Mouse (Mus musculus) B cell, adult 2 months (primary cell): ENCODE measurements around the gene Pax8.

Experiments used
- DNase-seq, 2 experiments: peaks; one replicate each; pipeline ENCODE4 v3.0.0; 2022

The Pax8 gene

DNA sequence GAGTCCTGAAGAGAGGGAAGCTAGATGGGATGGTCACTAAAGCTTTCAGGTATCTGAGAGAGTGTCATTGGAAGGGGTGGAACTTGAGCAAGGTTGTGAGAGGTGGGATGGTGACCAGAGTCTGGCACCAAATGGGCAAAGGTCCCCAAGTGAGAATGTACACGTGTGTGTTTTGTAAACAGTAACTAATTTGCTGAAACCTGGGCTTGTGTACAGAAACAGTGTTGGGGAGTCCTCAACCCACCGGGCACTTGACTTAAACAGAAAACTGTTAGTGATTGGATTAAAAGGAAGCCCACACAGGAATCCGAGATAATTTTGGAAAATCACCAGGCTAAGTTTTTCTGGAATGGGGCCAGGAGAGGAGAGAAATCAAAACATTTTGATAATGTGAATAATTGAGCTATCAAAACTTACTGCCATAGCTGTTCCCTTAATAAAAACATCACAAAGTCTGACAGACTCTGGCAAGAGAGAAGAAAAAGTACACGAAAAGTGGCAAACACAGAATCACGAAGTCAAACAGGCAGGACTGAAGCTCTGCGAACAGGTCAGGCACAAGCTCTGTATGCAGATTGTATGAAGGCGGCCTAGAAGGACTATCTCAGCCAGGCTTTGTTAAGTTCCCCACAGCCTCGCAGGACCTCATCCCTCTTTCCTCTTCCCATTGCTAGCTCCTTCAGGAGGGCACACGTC lies 15.1 kb downstream of the Pax8 start:
- no peak for DNase-seq

DNA sequence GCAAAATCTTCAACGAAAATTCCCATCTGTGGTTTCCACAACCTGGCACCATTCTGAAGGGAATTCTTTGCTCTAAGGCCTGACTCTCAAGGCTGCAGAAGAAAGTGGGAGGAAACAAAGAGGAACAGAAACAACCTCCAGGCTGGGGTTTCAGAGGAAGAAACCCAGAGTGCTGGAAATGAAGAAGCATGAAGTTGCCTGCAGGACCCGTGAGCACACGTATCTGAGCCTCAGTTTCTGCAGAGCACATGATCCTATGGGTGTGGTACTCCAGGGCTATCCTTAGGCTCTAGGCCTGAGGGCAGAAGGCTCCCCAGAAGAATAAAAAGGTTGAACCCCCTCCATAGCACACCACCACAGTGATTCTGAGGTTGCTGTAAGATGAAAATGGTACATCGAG lies 18.6 kb downstream of the Pax8 start:
- DNase-seq = no peak

DNA sequence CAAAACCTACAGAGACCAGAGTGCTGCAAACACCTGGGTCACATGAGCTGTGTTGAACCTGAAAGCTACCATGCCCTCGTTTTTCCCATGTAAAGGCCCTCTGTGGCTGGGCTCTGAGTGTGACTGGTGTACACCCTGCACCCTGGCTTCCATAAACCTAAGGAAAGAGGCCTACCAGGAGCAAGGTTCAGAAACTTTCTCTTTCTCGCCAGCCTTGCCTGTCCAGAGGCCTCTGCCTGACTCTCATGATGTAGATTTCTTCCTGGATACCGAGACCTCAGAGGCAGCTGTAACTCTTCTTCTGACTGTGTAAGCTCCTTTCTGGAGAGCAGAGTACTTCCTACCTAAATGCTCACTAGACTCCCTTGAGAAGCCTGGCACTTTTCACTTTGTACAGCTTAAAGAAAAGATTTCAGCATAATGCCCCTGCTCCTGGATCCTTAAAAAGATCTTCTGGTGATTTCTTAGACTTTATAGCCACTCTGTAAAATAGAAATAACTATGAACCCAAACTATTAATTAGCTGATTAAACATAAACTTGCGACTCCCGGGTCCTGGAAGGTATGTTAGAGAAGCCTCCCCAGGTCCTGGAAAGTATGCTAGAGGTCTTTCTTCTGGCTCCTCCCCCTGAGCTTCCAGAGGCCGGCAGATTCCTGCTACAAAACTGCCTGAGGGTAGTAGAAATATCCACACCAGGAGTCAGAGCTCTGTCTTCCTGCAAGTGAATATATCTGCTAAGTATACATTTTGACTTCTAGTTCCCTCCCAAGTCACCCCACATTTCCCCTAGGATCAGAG lies 20.1 kb downstream of the Pax8 start:
- no peak for DNase-seq

DNA sequence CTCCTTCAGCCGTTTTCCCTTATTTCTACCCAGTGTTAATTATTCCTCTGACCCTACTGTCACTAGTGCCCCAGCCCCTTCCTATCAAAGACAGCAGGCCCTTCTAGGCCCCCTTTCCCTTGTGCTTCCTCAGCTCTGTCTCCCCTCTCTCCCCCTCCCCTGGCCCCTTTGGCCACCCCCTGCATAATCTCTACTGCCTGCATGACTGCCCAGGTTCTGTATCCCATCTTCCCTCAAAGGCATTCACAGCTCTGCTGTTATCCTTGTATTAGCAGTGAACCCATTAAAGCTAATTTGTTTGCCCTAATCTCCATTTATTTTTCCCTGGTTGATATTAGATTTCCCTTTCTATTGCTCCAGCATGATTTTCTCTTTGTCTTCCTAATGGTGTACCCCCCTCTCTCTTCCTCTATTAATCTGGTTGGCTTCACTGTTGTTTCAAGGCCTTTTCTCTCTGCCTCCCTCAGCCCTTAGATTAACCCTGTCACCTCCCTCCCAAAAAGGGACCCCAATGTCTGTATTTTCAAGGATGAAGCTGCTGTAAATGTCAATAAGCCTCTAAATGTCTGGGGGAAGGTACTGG lies 20.9 kb downstream of the Pax8 start:
- no peak for DNase-seq

DNA sequence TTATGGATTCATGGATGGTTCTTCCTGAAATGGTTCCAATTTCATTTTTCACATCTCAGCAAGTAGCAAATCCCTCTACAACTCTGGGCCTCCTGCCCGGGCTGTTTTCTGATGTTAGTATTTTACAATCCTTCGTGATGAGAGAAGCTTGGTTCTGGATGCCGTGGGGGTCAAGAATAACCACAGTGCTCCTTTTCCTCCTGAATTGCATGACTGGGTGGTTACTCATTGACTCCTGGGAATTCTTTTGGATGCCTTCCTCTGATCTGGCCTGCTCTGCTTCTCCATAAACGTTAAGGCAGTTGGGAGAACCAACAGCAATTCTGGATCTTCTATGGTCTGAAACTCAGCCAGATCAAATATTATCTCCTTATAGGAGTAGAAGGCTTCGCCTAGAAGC lies 22.2 kb downstream of the Pax8 start:
- DNase-seq = no peak

DNA sequence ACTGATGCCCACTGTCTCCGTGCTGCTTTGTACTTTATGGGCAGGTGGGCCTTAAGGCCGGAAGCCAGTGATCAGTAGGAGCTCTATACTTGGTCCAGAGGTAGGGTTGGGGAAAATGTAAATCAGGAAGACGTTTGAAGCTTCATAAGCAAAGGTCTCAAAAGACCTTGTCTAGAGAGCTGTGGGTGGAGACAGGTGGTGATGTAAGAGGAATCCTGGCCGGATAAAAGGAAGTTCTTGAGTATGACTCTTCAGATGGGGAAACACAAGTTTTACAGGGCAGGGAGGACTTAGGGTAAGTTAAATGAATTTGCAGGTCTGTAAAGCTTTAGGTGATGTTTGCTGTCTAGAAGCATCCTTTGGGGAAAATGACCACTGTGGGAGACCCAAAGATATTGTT lies 26.3 kb downstream of the Pax8 start:
- no peak for DNase-seq

DNA sequence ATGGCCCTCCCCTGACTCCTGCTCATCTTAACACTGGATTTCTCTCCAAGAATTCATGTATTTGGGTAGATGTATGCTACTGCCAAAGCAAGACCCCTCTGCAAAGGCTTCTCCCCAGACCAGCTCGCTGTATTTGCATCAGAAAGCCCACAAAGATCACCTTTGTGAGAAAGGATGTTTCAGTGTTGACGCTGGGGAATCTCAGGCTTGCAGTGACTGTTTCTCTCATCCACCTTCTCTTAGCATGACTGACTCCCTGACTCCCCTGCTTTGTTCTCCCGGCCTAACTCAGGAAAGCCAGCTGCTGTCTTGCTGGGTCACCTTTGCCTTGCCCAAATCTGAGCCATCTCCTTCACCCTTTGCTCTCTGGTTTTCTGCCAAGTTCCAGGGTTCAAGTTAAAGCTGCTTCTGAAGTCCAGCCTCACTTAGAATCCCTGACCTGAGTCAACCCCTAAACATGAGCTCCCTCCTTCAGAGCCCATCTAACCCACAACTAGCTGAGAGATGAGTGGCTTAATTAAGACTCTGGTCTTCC lies 32.1 kb downstream of the Pax8 start:
- no peak for DNase-seq

DNA sequence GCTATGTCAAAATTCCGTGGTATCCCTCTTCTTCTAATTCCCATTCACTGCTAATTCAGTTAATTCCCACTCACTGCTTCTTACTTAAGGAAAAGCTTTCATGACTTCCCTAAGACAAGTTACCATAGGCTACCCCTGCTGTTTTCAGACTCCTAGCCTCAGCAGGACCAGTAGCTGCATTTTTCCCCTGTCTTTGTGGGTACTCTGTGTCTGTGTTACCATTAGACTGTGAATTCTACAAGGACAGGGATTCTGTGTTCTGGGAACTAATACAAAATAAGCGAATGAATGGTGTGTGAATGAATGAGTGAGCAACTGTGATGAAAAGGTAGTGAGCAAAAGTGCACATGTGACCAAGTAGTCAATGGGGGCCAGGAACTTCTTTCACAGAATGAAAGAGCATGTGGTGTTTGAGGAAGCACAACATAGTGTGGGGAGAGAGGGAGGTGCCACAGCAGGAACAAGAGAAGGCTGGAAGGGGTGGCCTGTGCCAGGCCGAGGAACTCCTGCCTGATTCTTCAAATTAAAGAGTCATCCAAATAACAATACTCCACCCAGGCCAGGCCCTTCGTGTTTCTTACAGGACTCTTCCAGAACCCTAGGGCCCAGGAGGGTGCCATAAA lies 33.0 kb downstream of the Pax8 start:
- no peak for DNase-seq

DNA sequence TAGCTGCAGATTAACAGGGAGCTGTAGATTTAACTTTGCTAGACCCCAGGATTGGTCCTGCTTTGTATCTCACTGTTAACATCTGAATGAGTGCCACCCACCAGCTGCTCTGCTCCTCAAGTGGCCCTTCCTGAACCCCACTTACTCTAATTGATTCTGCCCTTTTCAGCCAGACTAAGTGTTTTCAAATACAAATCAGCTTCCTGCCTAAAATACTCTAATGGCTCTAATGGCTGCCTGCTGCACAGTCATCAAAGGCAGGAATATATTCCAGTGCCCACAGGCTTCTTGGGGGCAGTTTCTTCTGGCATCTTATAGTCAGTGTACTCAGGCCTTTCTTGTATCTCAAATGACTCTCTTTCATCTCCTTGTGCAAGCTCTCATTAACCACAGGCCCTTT lies 33.5 kb downstream of the Pax8 start:
- DNase-seq = no peak

DNA sequence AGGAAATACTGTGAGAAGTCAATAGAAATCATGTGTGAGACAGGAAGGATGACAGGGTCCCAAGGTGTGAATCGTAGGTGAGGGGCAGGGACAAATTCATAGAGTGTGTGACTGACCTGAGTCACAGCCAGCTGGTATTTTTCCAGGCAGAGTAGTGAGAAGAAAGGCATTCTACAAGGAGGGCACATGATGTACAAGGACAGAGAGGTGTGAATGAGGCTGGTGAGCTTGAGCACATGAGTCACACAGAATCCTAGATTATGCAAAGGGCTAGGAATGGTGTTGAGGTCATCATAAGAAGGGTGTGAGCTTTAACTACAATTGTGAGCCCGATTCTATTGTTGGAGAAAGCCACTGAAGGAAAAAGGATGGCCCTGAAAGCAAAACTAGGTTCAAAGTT lies 35.3 kb downstream of the Pax8 start:
- no peak for DNase-seq

DNA sequence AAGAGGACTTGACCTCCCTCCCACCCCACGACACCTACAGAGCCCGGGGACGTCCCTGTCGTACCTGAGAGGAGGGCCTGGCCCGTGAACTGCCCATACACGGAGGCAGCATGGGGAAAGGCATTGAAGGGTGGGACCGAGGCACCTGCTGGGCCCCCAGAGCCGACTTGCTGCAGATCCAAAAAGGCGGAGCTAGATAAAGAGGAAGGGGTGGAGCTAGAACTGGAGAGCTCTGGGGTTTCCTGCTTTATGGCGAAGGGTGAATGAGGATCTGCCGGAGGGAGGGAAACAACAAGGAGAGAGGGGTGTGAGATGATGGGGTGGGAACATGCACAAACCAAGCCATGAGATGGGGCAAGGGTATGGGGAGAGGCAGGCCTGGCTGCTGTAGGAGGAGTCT lies 39.7 kb downstream of the Pax8 start:
- no peak for DNase-seq

DNA sequence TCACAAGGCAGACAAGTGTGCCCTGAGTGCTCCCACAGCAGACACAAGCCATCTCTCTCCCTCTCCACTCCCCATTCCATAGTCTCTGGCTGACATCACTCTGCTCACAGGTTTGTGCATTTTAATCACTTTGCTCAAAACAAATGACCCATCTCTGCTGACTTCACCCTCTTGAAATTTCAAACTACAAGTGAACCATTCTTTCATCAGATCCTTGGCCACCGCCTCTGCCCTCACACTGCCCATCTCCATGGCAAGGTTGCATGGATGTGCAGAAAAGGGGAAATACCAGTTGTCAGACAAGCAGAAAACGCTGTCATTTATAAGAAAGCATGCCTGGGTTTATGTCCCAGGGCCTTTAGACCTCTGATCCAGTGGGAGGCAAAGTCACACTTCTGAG lies 40.7 kb downstream of the Pax8 start:
- no peak for DNase-seq

DNA sequence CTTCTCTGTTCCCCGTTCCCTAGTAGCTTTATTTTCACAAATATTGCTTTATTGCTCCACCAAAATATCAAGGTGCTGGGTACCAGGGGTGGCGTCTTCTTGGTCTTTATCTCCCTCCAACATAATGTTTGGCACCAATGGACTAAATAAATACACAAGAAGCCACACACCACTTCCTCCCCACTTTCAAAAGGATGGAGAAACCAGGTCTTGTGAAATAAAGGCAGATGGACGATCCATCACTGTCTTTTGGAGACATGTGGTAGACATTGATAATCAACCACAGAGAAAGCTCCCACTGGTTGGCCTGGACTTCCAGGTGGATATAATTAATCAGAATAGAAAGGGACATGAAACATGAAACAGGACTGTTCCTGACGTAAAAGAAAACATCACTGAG lies 45.6 kb downstream of the Pax8 start:
- DNase-seq = no peak

DNA sequence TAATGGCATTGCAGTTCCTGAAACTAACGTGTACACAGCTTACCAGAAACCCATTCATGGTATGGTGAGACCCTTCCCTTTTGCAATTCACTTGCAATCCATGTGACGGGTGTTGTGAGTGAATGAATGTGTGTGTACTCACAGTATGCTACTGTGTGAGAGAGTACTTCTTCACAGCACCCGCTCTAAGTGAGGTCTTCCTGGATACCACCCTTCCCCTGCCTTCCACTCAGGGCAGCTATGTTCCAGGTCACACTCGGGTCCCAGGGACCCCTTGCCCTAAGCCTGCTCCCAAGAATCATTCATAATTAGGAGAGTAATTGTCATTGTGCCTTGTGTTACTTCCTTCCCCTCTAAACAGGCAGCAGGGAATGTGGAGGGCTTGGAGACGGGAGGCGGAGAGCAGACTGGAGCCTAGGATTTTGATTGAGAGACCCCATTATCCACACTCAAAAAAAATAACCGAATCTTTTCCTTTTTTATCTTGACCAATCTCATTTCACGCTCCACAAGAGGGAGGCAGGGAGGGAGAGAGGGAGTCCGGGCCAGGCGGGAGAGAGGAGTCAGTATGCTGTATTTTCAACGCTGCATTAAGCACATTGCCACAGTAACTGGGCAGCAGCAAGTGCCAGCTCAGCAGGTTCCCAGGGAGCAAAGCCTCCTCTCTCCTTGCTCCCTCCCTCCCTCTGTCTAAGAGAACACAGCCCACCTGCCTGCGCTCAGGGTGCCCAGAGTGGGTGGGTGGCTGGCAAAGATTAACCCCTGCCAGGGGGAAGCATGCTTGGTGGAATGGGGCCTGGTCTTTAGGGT lies 47.3 kb downstream of the Pax8 start:
- DNase-seq = no peak

DNA sequence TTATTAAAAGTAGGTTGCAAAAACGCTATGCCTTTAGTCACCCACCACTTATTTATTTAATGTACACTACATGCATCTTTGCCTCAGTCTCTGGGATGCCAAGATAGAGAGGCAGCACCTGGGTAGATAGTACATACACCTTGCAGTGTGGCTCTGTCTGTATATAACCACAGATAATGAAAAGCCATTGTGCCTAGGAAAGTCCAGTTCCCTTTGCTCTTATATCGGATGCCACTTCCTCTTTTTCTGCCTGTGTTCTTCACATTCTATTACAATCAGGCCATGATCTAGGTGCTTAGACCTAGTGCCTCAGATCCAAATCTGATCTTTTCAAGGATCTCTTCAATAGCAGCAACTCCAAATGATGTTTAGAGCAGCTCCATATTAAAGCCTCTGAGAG lies 49.8 kb downstream of the Pax8 start:
- DNase-seq = no peak

DNA sequence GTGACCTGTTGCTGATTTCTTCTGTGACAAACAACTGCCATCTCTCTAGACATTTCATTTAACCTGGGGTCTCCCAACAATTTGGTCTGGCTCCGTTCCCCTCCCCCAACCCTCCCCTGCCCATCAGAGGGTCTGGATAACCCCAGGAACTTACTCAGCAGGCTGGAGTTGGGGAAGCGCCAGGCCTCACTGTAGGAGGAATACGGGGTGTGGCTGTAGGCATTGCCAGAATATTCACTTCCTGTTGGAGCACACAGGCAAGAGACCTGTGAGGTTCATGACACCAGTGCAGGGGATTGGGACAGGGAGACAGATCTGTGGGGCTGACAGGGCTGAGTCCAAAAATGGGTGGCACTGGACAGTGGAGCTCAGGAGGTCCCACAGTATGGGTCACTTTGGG lies 52.6 kb downstream of the Pax8 start:
- DNase-seq = no peak

DNA sequence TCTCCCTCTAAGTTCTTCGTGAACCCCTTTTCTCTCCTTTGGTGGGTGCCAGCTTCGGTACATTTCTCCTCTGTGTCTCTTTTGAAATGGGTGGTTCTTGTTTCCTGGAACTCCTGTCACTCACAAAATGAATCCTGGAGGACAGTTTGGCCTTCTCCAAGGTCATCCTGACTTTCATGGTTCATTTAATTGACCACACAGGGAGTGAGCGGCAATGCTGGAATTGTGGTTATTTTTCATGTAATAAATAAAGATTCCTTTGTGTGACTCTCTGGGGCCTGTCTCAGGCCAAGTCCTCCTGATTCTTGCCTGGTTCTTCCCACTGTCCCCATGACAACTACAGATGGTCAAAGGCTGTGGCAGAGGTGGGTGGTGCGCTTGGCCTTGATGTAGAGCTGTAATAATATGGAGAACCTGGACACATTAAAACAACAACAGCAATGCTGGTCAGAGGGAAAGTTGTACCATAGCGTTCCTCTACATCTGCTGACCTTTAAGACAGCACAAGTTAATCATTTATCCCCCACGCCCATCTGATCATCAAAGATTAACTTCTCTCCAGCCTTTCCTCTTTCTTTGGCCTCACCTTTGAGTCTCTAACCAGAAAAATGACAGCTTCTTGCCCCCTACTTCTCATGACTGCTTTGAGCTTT lies 54.1 kb downstream of the Pax8 start:
- DNase-seq = no peak

DNA sequence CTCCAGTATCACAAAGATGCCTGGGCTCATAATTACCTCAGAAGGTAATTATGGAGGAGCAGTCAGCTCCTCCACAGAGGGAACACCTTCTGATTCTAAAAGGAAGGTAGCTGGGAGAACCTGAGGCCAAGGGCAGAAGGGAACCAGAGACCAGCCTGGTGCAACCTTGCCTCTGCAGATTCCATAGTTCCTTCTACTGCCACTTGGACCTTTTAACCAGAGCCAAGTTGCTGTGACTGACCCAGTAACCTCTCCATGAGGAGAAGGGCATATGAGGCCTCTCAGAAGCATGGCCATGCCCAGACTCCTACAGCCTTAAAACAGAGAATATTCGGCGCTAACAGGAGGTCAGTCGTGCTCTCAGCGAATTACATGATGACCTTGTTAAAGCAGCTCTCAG lies 57.8 kb downstream of the Pax8 start:
- DNase-seq = no peak

DNA sequence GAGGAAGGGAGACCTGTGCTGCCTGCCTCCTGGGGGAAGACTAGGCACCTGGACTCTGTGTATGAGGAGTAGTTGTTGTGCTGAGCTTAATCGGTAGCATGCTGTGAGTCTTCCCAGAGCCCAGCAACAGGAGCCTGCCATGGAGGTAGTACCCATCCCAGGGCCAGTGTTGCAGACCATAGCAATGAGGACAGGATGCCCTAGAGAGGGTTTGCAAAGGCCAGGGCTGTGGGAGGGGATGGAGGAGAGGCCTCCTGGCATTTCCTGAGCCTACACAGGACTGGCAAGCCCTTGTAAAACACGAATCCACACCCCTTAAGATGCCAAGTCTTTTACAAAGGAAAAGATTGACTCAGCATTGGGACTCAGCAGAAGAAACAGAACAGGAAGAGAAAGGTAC lies 58.3 kb downstream of the Pax8 start:
- no peak for DNase-seq

DNA sequence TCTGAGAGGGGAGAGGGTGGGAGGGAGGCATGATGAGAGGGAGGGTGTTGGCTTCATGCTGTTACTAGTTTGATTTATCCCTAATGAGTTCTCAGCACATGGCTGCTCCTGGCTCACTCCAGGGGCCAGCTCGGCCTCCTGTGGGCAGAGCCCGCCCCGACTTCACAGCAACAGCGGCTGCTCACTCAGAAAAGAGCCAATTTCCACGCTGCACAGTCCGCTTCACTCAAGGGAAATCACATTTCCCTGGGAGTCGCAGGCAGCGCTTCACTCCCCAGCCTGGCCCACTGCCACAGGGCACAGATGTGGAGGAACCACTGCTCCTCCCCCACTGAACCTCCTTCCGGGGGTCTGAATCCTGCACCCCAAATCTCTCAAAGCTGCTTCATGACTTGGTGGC lies 58.7 kb downstream of the Pax8 start:
- DNase-seq = no peak

DNA sequence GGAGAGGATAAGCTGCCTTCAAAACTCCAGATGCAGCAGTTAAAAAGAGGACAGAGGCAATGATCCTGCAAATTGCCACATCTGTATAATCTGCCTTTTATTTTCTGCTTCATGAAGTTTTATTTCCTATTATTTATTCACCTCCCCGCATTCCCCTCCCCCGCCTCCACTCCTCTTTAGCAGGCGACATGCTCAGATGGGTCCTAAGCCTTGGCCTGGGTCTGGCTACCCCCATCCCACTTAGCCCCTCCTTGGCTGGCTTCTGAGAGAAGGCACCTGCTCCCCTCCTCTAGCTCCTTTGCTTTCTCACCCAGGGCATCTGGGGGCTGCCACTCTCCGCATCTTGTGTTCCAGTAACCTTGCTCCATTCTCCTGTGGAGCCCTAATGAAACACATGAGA lies 61.7 kb downstream of the Pax8 start:
- DNase-seq = no peak

DNA sequence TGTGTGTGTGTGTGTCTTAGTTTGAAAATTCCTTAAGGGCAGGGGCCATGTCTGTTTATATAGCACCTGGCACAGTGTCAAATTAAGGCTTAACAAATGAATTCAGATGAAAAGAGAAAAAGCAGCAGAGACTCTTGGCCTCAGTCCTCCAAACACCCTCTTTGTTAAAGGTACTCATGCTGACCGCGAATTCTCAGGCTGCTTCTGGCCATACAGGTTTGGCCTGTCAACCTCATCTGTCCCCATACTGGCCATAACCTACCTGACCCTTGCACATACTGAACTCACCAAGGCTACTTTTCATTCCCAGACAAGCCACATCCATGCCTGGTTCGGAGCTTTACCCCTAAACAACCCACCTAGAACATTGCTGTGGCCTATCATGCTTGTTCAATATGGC lies 62.2 kb downstream of the Pax8 start:
- DNase-seq = no peak
